Mouse (Mus musculus) heart, postnatal 0 days (tissue): Measurements from ENCODE around the gene Srf.

ENCODE experiments used
- CTCF ChIP-seq: IDR thresholded peaks from 2 replicates; pipeline ENCODE4 v1.5.1; 2016; ENCODE audit warnings: antibody characterized with exemption, control low read depth, low read depth
- EP300 ChIP-seq: IDR thresholded peaks from 2 replicates; pipeline ENCODE4 v1.6.1; 2016; ENCODE audit warnings: antibody characterized with exemption, low read depth

GRCm38 (mm10) chr17:46550904-46551303 is 5.1 kb downstream of the Srf start:
- TF ChIP-seq CTCF (no peak), EP300 (no peak)
